In the genomic region with DNA sequence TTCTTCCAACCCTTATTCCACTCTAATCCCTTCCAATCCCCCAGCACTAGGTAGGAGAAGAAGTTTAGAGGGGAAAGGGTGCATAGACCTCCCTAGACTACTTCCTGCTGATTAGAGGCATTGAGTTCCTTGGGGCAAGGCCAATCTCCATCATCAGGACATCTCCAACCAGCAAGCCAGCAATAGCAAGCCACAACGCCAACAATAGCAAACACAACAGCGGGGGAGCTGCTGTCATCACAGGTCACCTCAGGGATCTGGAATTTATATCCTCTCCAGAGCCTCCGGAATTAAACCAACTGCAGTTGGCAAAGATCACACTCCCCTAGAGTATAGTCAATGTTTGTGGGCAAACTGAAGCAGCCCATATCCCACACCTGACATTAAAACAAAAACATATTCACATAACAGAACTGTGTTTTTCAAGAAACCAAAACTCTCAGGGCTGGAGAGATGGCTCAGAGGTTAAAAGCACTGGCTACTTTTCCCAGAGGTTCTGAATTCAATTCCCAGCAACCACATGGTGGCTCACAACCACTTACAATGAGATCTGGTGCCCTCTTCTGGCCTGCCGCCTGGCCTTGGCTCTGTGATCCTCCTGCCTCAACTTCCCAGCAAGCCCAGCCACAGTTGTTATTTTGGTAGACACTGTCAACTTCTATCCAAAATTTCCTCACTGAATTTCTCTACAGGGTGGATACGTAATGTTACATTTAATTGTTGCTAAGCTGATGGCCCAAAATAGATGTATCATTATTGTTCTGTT, we compare ENCODE assay signal across 25 mouse cellular contexts. TPM values are rescaled to one million over a fixed set of nuclear protein-coding genes. Genes with fewer than 3 reads are reported as not detected.
A peak's percentile ranks its signal among the peaks of the same experiment; 100 is the strongest.
DNase-seq lines count a peak whose midpoint lies in the region; ATAC-seq and TF ChIP-seq lines count a peak whose summit lies in the region.
"Had no signal": no experiment of that assay in that cellular context is flagged by ENCODE, and none has a peak within 500 bp of the region (broad histone marks: within the 10 kb centered on the region; RNA-seq: fewer than 3 reads in every experiment).

No protein-coding gene starts in this region.

- WGBS in heart, adult 2 months = 60% methylated on average over 5 of the region's 5 CpGs
- 83% methylated on average over 5 of the region's 5 CpGs for WGBS in heart, embryonic 11.5 days (ENCODE audit: insufficient replicate concordance)

- H3K4me2 ChIP-seq in heart, embryonic 11.5 days = no peak overlapping the region
- H3K4me2 ChIP-seq in CH12.LX (ENCODE audit: insufficient read depth, low read depth, poor library complexity, severe bottlenecking) = no peak overlapping the region
- H3K4me2 ChIP-seq: embryonic facial prominence, embryonic 13.5 days; forebrain, embryonic 12.5 days; heart, embryonic 15.5 days; hindbrain, embryonic 15.5 days had no signal

- no peak overlapping the region for H3K27ac ChIP-seq in heart, adult 2 months
- H3K27ac ChIP-seq in heart, embryonic 11.5 days (ENCODE audit: low read depth, low read length) = no peak overlapping the region
- no peak overlapping the region for H3K27ac ChIP-seq in layer of hippocampus, adult 2 months
- no peak overlapping the region for H3K27ac ChIP-seq in CH12.LX (ENCODE audit: insufficient read depth, low read depth)
- H3K27ac ChIP-seq: embryonic facial prominence, embryonic 13.5 days; forebrain, embryonic 12.5 days; heart, embryonic 15.5 days; hindbrain, embryonic 15.5 days had no signal

- TF ChIP-seq CTCF in heart, adult 2 months (IDR thresholded peaks at IDR 0.05) = peak; percentile 18; the same call in 1 of the 2 replicates
- TF ChIP-seq CTCF in layer of hippocampus, adult 2 months (conservative IDR thresholded peaks at IDR 0.05) = peak; percentile 34
- TF ChIP-seq CTCF in CH12.LX (conservative IDR thresholded peaks at IDR 0.05 in 1 of 2, IDR thresholded peaks at IDR 0.05 in 1 of 2; ENCODE audit: low read depth in 2 of 2, low read length in 2 of 2) = peak in 1 of 2 experiments; percentile 55; a peak in 2 of 4 replicates

- no peaks in the 10 kb centered on the region for H3K36me3 ChIP-seq in heart, adult 2 months (ENCODE audit: control insufficient read depth, insufficient read depth, low read length)
- H3K36me3 ChIP-seq in heart, embryonic 11.5 days (ENCODE audit: control insufficient read depth, insufficient read depth, low read length) = no peaks in the 10 kb centered on the region
- H3K36me3 ChIP-seq in CH12.LX (replicated peaks in 1 of 2; ENCODE audit: control insufficient read depth in 1 of 2, insufficient read depth in 1 of 2, low read length in 1 of 2) = no peaks in the 10 kb centered on the region
- H3K36me3 ChIP-seq: embryonic facial prominence, embryonic 13.5 days; forebrain, embryonic 12.5 days; heart, embryonic 15.5 days; hindbrain, embryonic 15.5 days had no signal

- dilution Hi-C loops in CH12.LX (cut with MboI; ENCODE audit: extremely low pct_ligation_motif_present, extremely low pct_unique_long_range_greater_than_20kb, low sequenced_read_pairs) = no loop called here

- intact Hi-C loops in heart, adult 2 months (cut with DNase I) = loop anchor here (5.0 kb wide), 2 partner anchors 61 to 351 kb away; a partner anchor contains a TSS
- intact Hi-C loops in left cerebral cortex, postnatal 4 days (cut with DNase I) = no loop called here

- H3K4me3 ChIP-seq in heart, adult 2 months = no peak overlapping the region
- H3K4me3 ChIP-seq in heart, embryonic 11.5 days (ENCODE audit: low read depth, low read length) = no peak overlapping the region
- no peak overlapping the region for H3K4me3 ChIP-seq in layer of hippocampus, adult 2 months
- no peak overlapping the region for H3K4me3 ChIP-seq in CH12.LX (replicated peaks in 1 of 3; ENCODE audit: low read depth in 2 of 3, low read length in 2 of 3, poor library complexity in 1 of 3)
- H3K4me3 ChIP-seq: embryonic facial prominence, embryonic 13.5 days; forebrain, embryonic 12.5 days; heart, embryonic 15.5 days; hindbrain, embryonic 15.5 days had no signal

- DNase-seq in heart, adult 2 months = no peak
- DNase-seq in layer of hippocampus, adult 2 months (ENCODE audit: low spot score in 2 of 2) = no peak
- DNase-seq in layer of hippocampus, adult 9-11 months = no peak
- no peak for DNase-seq in CH12.LX (ENCODE audit: extremely low read depth)
- DNase-seq in brain, adult 2 months (ENCODE audit: low read depth, low spot score) = peak; percentile 13
- DNase-seq in left cerebral cortex, postnatal 4 days = no peak
- DNase-seq: adrenal gland, adult 8-10 months; adrenal gland, postnatal 36 days; B cell, adult 2 months; cerebellum, adult 11 months; cerebellum, adult 9-11 months; gastrocnemius, postnatal 14 days had no signal

- peaks cover 4% of the 10 kb centered on the region for H3K4me1 ChIP-seq in heart, adult 2 months (ENCODE audit: control insufficient read depth, insufficient read depth, low read length)
- no peaks in the 10 kb centered on the region for H3K4me1 ChIP-seq in heart, embryonic 11.5 days (ENCODE audit: control insufficient read depth, insufficient read depth, low read length)
- peaks cover 3 to 13% of the 10 kb centered on the region in 2 experiments; a peak in 3 of 4 replicates for H3K4me1 ChIP-seq in CH12.LX (ENCODE audit: control insufficient read depth in 1 of 2, insufficient read depth in 2 of 2)

- in situ Hi-C loops in CH12.LX (cut with MboI; ENCODE audit: low pct_ligation_motif_present, low pct_unique_long_range_greater_than_20kb, low sequenced_read_pairs) = no loop called here

- H3K27me3 ChIP-seq in heart, adult 2 months (ENCODE audit: control insufficient read depth, insufficient read depth, low read length) = no peaks in the 10 kb centered on the region
- H3K27me3 ChIP-seq in heart, embryonic 11.5 days (ENCODE audit: control insufficient read depth, insufficient read depth, low read length) = no peaks in the 10 kb centered on the region
- peaks cover 34% of the 10 kb centered on the region for H3K27me3 ChIP-seq in CH12.LX (replicated peaks)
- H3K27me3 ChIP-seq: embryonic facial prominence, embryonic 13.5 days; hindbrain, embryonic 15.5 days had no signal

- H3K9me3 ChIP-seq in heart, embryonic 11.5 days (replicated peaks; ENCODE audit: control insufficient read depth, low read length) = no peaks in the 10 kb centered on the region
- H3K9me3 ChIP-seq in CH12.LX (replicated peaks; ENCODE audit: low read length) = no peaks in the 10 kb centered on the region
- H3K9me3 ChIP-seq: embryonic facial prominence, embryonic 13.5 days; forebrain, embryonic 12.5 days; heart, embryonic 15.5 days; hindbrain, embryonic 15.5 days had no signal

- TF ChIP-seq RAD21 in CH12.LX (IDR thresholded peaks at IDR 0.05; ENCODE audit: low read depth, low read length) = peak; percentile 12

- no peaks in the 10 kb centered on the region for H3K79me2 ChIP-seq in heart, adult 2 months (replicated peaks; ENCODE audit: control insufficient read depth, insufficient read depth, low read length)
- no peaks in the 10 kb centered on the region for H3K79me2 ChIP-seq in CH12.LX (replicated peaks; ENCODE audit: control insufficient read depth, extremely low read depth, insufficient read depth, poor library complexity, severe bottlenecking)

- no peak for TF ChIP-seq POLR2A in heart, adult 2 months (IDR thresholded peaks at IDR 0.05; ENCODE audit: insufficient read depth, low read depth, low read length)
- TF ChIP-seq POLR2A in CH12.LX (IDR thresholded peaks at IDR 0.05; ENCODE audit: low read depth, low read length) = no peak

- H3K9ac ChIP-seq in heart, adult 2 months (ENCODE audit: low read depth, low read length) = no peak overlapping the region
- no peak overlapping the region for H3K9ac ChIP-seq in heart, embryonic 11.5 days (ENCODE audit: low read depth, low read length)
- no peak overlapping the region for H3K9ac ChIP-seq in CH12.LX (ENCODE audit: insufficient read depth, low read depth)
- H3K9ac ChIP-seq: embryonic facial prominence, embryonic 13.5 days; forebrain, embryonic 12.5 days; heart, embryonic 15.5 days; hindbrain, embryonic 15.5 days had no signal

- no peak for ATAC-seq in heart, embryonic 11.5 days (replicated peaks; ENCODE audit: insufficient number of reproducible peaks, low FRiP score, low TSS enrichment)
- ATAC-seq: forebrain, embryonic 16.5 days; intestine, embryonic 16.5 days had no signal

- TF ChIP-seq EP300 in heart, adult 2 months (IDR thresholded peaks at IDR 0.05; ENCODE audit: insufficient read depth, low read depth, low read length) = no peak
- no peak for TF ChIP-seq EP300 in CH12.LX (IDR thresholded peaks at IDR 0.05; ENCODE audit: low read length)

TF ChIP-seq in CH12.LX, 34 proteins besides CTCF, POLR2A, EP300 and RAD21:
- TF ChIP-seq SMC3 (IDR thresholded peaks at IDR 0.05; ENCODE audit: low read depth, low read length) = 0 out of 2 replicates have a peak, but pooled peaks have one; percentile 18
- no peak for TF ChIP-seq ZC3H11A (IDR thresholded peaks at IDR 0.05; ENCODE audit: low read depth, low read length)

RNA-seq across cellular contexts. Expression of a gene that starts 7.5 kb away (rescaled TPM):
- total RNA-seq in heart, adult 2 months (2021) = not detected
- not detected in 2 replicates for polyA plus RNA-seq in heart, adult 2 months (2012; rRNA removed)
- polyA plus RNA-seq in heart, embryonic 11.5 days (2014; fragmentation: Nextera tagmentation; extraction: Ambion mirVana) = not detected in 2 replicates
- total RNA-seq in layer of hippocampus, adult 2 months (2021) = not detected
- total RNA-seq in CH12.LX (2012; rRNA removed) (not detected in 2 replicates), CH12.LX (2014; rRNA removed) (not detected in 2 replicates)
- polyA plus RNA-seq in CH12.LX (2012; ENCODE audit: insufficient read length, low read depth) = not detected in 2 replicates
- total RNA-seq in left cerebral cortex, postnatal 4 days (2021) = not detected
- total RNA-seq: ES-E14; gastrocnemius, postnatal 14 days; heart, postnatal 25 days had no signal
- polyA plus RNA-seq: brain, embryonic 14.5 days; embryonic facial prominence, embryonic 13.5 days; forebrain, embryonic 12.5 days; forebrain, embryonic 16.5 days; frontal cortex, adult 2 months; gonadal fat pad, adult 2 months; heart, embryonic 15.5 days; hindbrain, embryonic 11.5 days; hindbrain, embryonic 15.5 days; intestine, embryonic 16.5 days had no signal

RNA-seq across cellular contexts. Expression of a gene that starts 20.2 kb away (rescaled TPM):
- total RNA-seq in heart, adult 2 months (2021) = 10 to 100 TPM; 24.1 to 29.5 TPM
- polyA plus RNA-seq in heart, adult 2 months (2012; rRNA removed) = 35.0 and 39.7 TPM in 2 replicates
- 1.5 and 2.0 TPM in 2 replicates for polyA plus RNA-seq in heart, embryonic 11.5 days (2014; fragmentation: Nextera tagmentation; extraction: Ambion mirVana)
- 10 to 100 TPM; 11.2 to 11.4 TPM for total RNA-seq in layer of hippocampus, adult 2 months (2021)
- total RNA-seq in CH12.LX (2012; rRNA removed) (2.8 and 5.2 TPM in 2 replicates), CH12.LX (2014; rRNA removed) (4.0 and 6.3 TPM in 2 replicates)
- polyA plus RNA-seq in CH12.LX (2012; ENCODE audit: insufficient read length, low read depth) = 9.5 and 10.3 TPM in 2 replicates
- total RNA-seq in left cerebral cortex, postnatal 4 days (2021) = 1 to 10 TPM; 8.4 to 9.7 TPM

RNA-seq across cellular contexts. Expression of a gene that starts 29.7 kb away (rescaled TPM):
- total RNA-seq in heart, adult 2 months (2021) = 1 to 10 TPM in 1 of 2 experiments, under 1 TPM in 1; 0.86 to 1.3 TPM
- 1.6 and 1.9 TPM in 2 replicates for polyA plus RNA-seq in heart, adult 2 months (2012; rRNA removed)
- 0.30 and 0.33 TPM in 2 replicates for polyA plus RNA-seq in heart, embryonic 11.5 days (2014; fragmentation: Nextera tagmentation; extraction: Ambion mirVana)
- total RNA-seq in layer of hippocampus, adult 2 months (2021) = 1 to 10 TPM; 1.1 to 1.7 TPM
- total RNA-seq in CH12.LX (2012; rRNA removed) (not detected in 2 replicates), CH12.LX (2014; rRNA removed) (not detected in 2 replicates)
- not detected in 2 replicates for polyA plus RNA-seq in CH12.LX (2012; ENCODE audit: insufficient read length, low read depth)
- total RNA-seq in left cerebral cortex, postnatal 4 days (2021) = 1 to 10 TPM in 1 of 2 experiments, under 1 TPM in 1; 0.70 to 1.0 TPM
- polyA plus RNA-seq: forebrain, embryonic 16.5 days had no signal
